Mouse (Mus musculus): ENCODE data around the gene Rgs6.
A peak's percentile ranks its signal among the peaks of the same experiment; 100 is the strongest.

The Rgs6 gene

GRCm38 (mm10) chr12:82972661-82973060, 384.6 kb downstream of the Rgs6 start:
- no peak for DNase-seq (ENCODE audit: low spot score in 2 of 2)

GRCm38 (mm10) chr12:82973771-82974170, 385.7 kb downstream of the Rgs6 start:
- no peak for DNase-seq (ENCODE audit: low spot score in 2 of 2)

GRCm38 (mm10) chr12:82978275-82978674, 390.2 kb downstream of the Rgs6 start:
- DNase-seq (ENCODE audit: low spot score in 2 of 2), result no peak

- no peak for DNase-seq (ENCODE audit: low spot score in 2 of 2)
Measured at GRCm38 (mm10) chr12:82982716-82983115, 394.6 kb downstream of the Rgs6 start.

- DNase-seq (ENCODE audit: low spot score in 2 of 2), result no peak
Measured at GRCm38 (mm10) chr12:82985300-82985699, 397.2 kb downstream of the Rgs6 start.

GRCm38 (mm10) chr12:82987661-82988060, 399.6 kb downstream of the Rgs6 start:
- no peak for DNase-seq (ENCODE audit: low spot score in 2 of 2)

GRCm38 (mm10) chr12:82993905-82994304, 405.8 kb downstream of the Rgs6 start:
- no peak for DNase-seq (ENCODE audit: low spot score in 2 of 2)

GRCm38 (mm10) chr12:82996775-82997174, 408.7 kb downstream of the Rgs6 start:
- no peak for DNase-seq (ENCODE audit: low spot score in 2 of 2)

GRCm38 (mm10) chr12:82998682-82999332, 410.7 kb downstream of the Rgs6 start:
- no peak for DNase-seq (ENCODE audit: low spot score in 2 of 2)

- no peak for DNase-seq (ENCODE audit: low spot score in 2 of 2)
Measured at GRCm38 (mm10) chr12:82999333-83000032, 411.4 kb downstream of the Rgs6 start.

- DNase-seq (ENCODE audit: low spot score in 2 of 2), result no peak
Measured at GRCm38 (mm10) chr12:83000033-83000570, 412.0 kb downstream of the Rgs6 start.

GRCm38 (mm10) chr12:83000957-83001356, 412.9 kb downstream of the Rgs6 start:
- DNase-seq (ENCODE audit: low spot score in 2 of 2), result no peak

- DNase-seq (ENCODE audit: low spot score in 2 of 2), result no peak
Measured at GRCm38 (mm10) chr12:83004014-83004682, 416.1 kb downstream of the Rgs6 start.

- DNase-seq (ENCODE audit: low spot score in 2 of 2), result no peak
Measured at GRCm38 (mm10) chr12:83011056-83011565, 423.0 kb downstream of the Rgs6 start.

GRCm38 (mm10) chr12:83013918-83014691, 426.0 kb downstream of the Rgs6 start:
- no peak for DNase-seq (ENCODE audit: low spot score in 2 of 2)

- no peak for DNase-seq (ENCODE audit: low spot score in 2 of 2)
Measured at GRCm38 (mm10) chr12:83014848-83015247, 426.8 kb downstream of the Rgs6 start.

- no peak for DNase-seq (ENCODE audit: low spot score in 2 of 2)
Measured at GRCm38 (mm10) chr12:83015366-83015765, 427.3 kb downstream of the Rgs6 start.

- DNase-seq (ENCODE audit: low spot score in 2 of 2), result no peak
Measured at GRCm38 (mm10) chr12:83016486-83016885, 428.4 kb downstream of the Rgs6 start.

GRCm38 (mm10) chr12:83018005-83018404, 429.9 kb downstream of the Rgs6 start:
- peak; percentile 69 to 90 for DNase-seq (ENCODE audit: low spot score in 2 of 2)

GRCm38 (mm10) chr12:83026985-83027384, 438.9 kb downstream of the Rgs6 start:
- DNase-seq (ENCODE audit: low spot score in 2 of 2), result no peak

GRCm38 (mm10) chr12:83033171-83033835, 445.2 kb downstream of the Rgs6 start:
- DNase-seq (ENCODE audit: low spot score in 2 of 2), result no peak
